Mouse (Mus musculus) macrophage (primary cell): Measurements from ENCODE around the gene Hebp1. TPM values are rescaled to one million over a fixed set of nuclear protein-coding genes. Genes with fewer than 3 reads are reported as not detected.

Source experiments
- H3K27ac ChIP-seq: fragments of 350-480 bp; formaldehyde crosslinking; 2 replicates; pipeline ENCODE4 v1.9.0; 2021
- H3K36me3 ChIP-seq: fragments of 350-480 bp; formaldehyde crosslinking; 2 replicates; pipeline ENCODE4 v1.9.0; 2021; ENCODE audit errors: inconsistent target
- H3K4me3 ChIP-seq: fragments of 350-480 bp; formaldehyde crosslinking; 2 replicates; pipeline ENCODE4 v1.9.0; 2021; ENCODE audit errors: inconsistent target
- H3K79me2 ChIP-seq: fragments of 350-480 bp; formaldehyde crosslinking; 2 replicates; pipeline ENCODE4 v1.9.0; 2021; ENCODE audit errors: inconsistent target
- WGBS: methylation state at CpG from one replicate; pipeline ENCODE4 v1.1.7; 2026; ENCODE audit warnings: inconsistent platforms; ENCODE audit not compliant: missing documents; 5-methylcytosine and 5-hydroxymethylcytosine counted together
- polyA plus RNA-seq: library from polyadenylated mRNA; stranded (reverse); fragments of 250-400 nt; gene quantifications from 3 replicates; pipeline ENCODE4 v1.2.4, GENCODE M21; 2018; ENCODE audit warnings: inconsistent platforms

Gene Hebp1
- polyA plus RNA-seq, 1 experiment from 2014 or later: 97.2 TPM

DNA sequence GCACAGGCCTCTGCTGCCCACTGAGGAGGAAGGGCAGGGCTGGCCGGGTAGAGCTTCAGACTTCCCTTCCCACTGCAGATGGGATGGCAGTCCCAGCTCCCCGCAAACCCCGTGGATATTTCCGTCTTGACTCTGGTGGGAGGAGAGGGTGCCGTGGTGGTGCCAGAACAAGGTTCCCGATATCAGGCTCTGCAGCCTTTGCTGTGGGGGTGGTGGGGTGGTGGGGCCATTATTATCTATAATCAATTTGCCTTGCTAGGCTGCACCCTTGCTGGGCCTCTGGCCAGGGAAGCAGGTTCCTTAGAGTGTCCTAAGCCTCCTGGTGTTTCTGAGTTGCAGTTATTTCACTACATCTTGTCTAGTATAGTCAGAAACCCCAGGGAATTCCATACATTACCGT is 13.3 kb upstream of the Hebp1 start:
- H3K27ac ChIP-seq: no peak overlapping the region
- H3K79me2 ChIP-seq: no peaks in the 10 kb centered on the region
- no peak overlapping the region for H3K4me3 ChIP-seq
- no peaks in the 10 kb centered on the region for H3K36me3 ChIP-seq
- 96% methylated on average over 7 of the region's 7 CpGs for WGBS

DNA sequence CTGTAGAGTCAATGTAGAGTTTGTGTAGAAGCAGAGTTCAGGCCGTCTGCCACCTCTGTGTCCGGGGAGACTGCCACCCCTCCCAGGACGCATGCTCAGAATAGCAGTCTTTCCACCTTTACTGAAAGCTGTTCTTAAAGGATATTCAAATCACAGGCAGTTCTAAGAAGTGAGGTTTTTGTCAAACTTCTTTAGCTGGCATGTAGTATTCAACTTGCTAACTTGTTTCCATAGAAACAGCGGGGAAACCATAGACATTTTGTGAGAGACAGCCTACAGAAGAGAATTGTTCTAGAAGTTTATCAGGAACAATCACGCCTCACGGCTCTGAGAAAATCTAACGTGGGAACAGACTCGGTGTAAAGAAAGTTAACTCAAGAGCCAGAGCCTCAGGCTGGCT is 9.1 kb upstream of the Hebp1 start:
- Histone ChIP-seq H3K79me2 (no peaks in the 10 kb centered on the region), H3K36me3 (no peaks in the 10 kb centered on the region), H3K27ac (no peak overlapping the region), H3K4me3 (no peak overlapping the region)
- 86% methylated on average over 8 of the region's 8 CpGs for WGBS

DNA sequence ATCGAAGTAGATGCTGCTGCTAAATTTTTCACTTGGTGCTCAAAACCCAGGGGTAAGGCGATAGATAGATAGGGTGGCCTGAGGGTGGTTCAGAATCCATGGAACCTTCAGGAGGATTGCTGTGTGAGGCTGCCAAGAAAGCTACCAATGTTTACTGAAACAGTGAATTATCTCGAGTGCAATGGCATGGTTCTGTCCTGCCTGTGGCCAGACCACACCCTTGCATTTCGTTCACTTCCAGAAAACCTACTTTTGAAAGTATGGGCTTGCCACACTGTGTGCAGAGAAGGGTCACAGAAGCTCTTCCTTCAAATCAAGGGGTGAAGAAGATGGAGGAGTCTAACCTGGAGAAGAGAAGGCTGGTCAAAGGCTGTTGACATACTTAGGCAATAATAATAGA is 8.0 kb upstream of the Hebp1 start:
- no peak overlapping the region for H3K27ac ChIP-seq
- H3K79me2 ChIP-seq: no peaks in the 10 kb centered on the region
- H3K36me3 ChIP-seq: no peaks in the 10 kb centered on the region
- H3K4me3 ChIP-seq: no peak overlapping the region
- WGBS: 83% methylated on average over 4 of the region's 4 CpGs

DNA sequence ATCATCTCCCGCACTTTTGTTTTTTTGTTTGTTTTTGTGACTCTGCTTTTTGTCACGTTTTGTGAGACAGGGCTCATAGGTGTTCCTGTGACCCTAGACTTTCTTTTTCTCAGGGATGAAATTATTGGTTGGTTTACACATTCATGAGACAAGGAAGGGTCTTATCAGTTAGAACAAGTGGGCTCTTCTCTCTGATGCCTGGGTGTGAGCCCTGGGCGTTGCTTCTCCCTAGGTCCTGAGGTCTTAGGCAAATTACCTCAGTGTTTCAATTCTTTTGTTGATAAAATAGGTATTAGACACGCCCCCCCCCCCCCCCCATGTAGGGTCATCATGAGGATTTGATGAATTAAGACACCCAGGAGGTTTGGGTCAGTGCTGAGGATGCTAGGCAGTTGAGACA is 7.0 kb upstream of the Hebp1 start:
- Histone ChIP-seq H3K27ac (no peak overlapping the region), H3K79me2 (no peaks in the 10 kb centered on the region), H3K36me3 (no peaks in the 10 kb centered on the region), H3K4me3 (no peak overlapping the region)
- WGBS: 87% methylated on average over 4 of the region's 4 CpGs

DNA sequence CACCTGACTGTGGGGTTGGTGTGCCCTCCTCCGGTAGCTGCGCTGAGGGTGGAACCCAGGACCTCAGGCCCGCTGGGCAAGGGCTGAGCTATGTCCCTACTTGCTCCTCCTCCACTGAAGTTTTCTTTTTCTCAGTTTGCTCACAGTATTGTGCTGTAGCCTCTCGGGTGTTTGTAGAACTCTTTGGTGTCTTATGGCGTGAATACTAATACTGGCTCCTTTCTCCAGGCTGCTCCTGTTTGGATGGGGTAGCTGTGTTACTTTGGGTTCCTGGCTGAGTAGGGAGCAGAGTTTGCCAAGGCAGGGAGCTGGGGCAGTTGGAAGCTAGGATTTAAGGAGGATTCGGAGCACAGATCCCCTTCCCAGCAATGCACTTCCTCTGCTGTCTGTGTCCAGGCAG is 5.9 kb upstream of the Hebp1 start:
- Histone ChIP-seq H3K4me3 (no peak overlapping the region), H3K79me2 (no peaks in the 10 kb centered on the region), H3K36me3 (no peaks in the 10 kb centered on the region), H3K27ac (no peak overlapping the region)
- WGBS: 98% methylated on average over 6 of the region's 6 CpGs

DNA sequence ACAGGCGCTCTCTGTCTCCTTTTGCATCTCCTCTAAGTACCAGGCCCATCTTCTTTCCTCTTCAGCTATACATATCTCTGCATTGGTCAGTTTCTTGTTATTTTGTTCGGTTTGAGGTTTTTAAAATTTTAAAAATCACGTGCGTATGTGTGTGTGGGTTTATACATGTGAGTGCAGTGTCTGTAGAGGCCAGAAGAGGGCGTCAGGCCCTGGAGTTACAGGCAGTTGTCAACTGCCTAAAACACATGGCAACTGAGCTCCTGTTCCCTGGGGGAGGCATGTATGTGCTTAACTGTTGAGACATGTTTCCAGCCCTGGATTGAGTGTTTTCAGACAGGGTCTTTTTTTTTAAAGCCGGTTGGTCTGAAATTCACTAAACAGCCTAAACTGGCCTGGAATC is 4.8 kb upstream of the Hebp1 start:
- H3K4me3 ChIP-seq: no peak overlapping the region
- no peaks in the 10 kb centered on the region for H3K36me3 ChIP-seq
- WGBS: 94% methylated on average over 6 of the region's 6 CpGs
- no peak overlapping the region for H3K27ac ChIP-seq
- no peaks in the 10 kb centered on the region for H3K79me2 ChIP-seq

DNA sequence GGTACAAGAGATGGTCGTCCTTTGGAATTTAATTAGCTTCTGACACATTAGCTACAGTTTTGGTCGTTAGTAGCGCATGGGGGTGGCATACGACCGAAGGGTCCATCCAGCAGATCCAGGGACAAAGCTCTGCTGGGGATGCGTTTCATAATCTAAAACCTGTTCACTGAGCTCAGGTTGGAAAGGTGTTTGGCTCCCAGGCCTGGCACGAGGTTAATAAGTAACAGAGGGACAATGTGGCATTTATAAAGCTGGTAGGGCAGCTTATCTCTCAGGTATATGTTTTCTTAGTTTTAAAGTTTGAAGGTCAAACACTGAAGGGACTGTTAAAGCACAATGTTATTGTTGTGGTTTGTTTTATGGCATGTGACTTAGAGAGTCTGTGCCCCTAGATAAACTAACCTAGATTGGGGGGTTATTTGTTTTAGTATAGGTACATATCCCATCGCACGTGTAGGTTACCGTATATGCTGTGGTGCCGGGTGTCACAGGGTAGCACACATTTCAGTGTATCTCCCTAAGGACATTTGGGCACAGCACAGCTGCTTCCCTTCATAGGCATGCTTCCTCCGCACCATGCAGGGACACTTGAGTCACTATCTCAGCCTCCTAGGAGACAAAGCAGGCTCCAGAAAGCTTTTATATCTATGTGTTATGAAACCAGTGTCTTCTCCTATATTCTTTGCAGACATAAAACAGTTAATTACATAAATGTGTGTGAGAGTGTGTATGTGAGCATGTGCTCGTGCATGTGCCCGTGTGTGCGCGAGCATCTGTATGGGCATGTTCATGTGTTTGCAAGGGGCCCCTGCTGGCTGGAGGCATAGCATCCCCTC is 2.5 kb upstream of the Hebp1 start:
- Histone ChIP-seq H3K27ac (no peak overlapping the region), H3K4me3 (no peak overlapping the region)
- WGBS: 94% methylated on average over 16 of the region's 16 CpGs

DNA sequence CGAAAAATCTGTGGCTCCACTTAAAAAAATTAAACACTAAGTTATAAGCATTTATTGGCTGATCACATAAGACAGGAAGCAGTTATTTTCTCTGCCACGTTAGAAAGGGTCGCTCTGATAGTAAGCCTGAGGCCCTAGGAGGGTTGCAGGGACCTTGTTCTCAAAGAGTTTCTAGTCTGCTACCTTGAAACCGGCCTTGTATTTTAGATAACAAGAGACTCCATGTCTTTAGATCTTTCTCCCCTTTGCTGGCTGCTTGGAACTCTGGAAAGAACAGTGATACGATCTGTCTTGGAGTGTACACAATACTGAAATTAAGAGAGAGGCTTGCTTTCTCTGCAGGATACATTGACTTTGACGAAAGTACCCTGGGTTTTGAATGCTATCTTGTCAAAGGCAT is 904 bp upstream of the Hebp1 start:
- peak overlapping the region; percentile 51 for H3K4me3 ChIP-seq
- 46% methylated on average over 6 of the region's 6 CpGs for WGBS
- no peaks in the 10 kb centered on the region for H3K36me3 ChIP-seq
- no peaks in the 10 kb centered on the region for H3K79me2 ChIP-seq
- H3K27ac ChIP-seq: no peak overlapping the region

More for the DNA sequence above, 2.5 kb upstream of the Hebp1 start:
- H3K36me3 ChIP-seq: no peaks in the 10 kb centered on the region
- H3K79me2 ChIP-seq: no peaks in the 10 kb centered on the region

DNA sequence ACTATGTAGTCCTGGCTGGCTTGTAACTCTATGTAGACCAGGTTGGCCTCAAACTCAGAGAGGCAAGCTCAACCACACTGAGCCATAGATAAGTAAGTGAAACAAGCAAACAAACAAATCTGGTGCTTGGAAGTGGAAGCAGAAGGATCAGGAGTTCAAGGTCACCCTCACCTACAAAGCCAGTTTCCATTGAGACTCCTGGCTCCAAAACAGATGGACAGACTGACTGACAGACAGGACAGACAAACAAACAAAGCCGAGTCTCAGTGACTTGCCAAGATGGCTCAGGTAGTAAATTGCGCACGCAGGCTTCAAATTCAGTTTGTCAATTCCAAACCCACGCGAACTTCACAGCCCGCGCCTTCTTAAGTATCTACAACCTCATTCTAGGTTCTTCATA is 376 bp downstream of the Hebp1 start:
- Histone ChIP-seq H3K27ac (no peak overlapping the region), H3K79me2 (no peaks in the 10 kb centered on the region), H3K4me3 (peak overlapping the region; percentile 51; the same call in 1 of the 2 replicates), H3K36me3 (no peaks in the 10 kb centered on the region)
- 38% methylated on average over 3 of the region's 7 CpGs for WGBS

DNA sequence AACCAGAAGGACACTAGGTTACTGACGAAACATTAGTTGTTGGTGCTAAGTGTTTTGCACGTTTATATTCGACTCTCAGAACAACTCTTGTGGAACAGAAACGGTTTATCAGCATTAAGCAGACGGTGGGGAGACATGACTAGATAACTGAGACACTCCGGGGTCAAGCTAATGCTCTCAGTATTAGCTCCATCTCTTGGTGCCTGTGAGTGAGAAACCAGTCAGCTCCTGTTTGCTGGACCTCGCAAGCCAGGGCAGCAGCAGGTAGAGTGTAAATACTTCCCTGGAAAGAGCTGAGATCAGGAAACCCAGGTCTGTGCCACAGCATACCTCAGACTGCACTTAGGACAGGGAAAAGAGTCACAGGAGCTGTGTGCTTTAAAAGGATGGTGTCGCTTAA is 1.1 kb downstream of the Hebp1 start:
- Histone ChIP-seq H3K4me3 (no peak overlapping the region), H3K36me3 (no peaks in the 10 kb centered on the region), H3K79me2 (no peaks in the 10 kb centered on the region), H3K27ac (no peak overlapping the region)
- WGBS: 86% methylated on average over 8 of the region's 8 CpGs

DNA sequence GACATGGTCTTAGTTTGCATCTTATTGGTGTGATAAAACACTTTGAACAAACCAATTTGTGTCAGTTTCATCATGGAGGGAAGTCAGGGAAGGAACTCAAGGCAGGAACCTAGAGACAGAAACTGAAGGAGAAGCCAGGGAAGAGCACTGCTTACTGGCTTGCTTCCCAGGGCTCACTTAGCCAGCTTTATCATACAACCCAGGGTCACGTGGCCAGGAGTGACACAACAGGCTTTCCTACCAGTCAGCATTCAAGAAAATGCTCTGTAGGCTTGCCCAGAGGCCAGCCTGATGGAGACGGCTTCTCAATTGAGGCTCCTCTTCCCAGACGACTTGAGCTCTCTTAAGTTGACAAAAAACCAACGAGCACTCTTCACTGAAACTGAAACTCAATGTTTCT is 2.9 kb downstream of the Hebp1 start:
- Histone ChIP-seq H3K27ac (no peak overlapping the region), H3K4me3 (no peak overlapping the region), H3K36me3 (no peaks in the 10 kb centered on the region), H3K79me2 (no peaks in the 10 kb centered on the region)
- 83% methylated on average over 4 of the region's 4 CpGs for WGBS

DNA sequence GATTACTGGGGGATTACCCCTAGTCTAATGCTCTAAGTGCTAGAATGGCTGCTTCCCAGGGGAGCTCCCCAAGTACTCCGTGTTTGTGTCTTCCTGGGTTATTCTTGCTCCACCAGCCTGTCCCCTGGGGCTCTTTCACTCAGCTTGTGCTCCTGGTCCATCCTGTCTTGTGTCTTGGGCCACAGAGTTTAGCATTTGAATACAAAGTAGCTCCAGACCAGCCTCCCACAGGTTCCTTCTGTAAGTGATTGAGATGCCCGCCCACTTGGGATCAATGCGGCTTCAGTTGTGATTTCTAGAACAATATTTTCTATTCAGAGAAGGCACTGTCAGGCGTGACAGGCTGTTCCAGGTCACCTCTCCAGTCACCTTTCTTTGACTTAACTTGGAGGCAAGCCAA is 4.1 kb downstream of the Hebp1 start:
- Histone ChIP-seq H3K36me3 (no peaks in the 10 kb centered on the region), H3K4me3 (no peak overlapping the region), H3K27ac (no peak overlapping the region), H3K79me2 (no peaks in the 10 kb centered on the region)
- 98% methylated on average over 4 of the region's 4 CpGs for WGBS

DNA sequence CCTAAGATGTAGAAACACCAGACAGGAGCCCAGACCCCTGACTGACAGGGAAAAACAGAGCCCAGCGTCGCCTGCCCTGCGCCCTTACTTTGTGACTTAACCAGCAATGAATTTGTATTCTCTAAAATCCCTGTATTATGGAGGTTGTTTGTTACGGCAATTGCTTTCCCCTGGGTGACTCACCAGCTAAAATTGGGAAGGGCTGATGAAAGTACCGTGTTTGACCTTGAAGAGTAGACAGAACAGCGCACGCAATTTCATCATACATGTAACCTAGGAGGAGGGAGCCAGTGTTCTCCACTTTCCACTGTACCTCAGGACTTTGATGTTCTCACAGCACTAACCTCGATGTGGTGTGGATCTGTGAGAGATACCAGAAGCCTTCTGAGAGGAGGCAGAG is 4.8 kb downstream of the Hebp1 start:
- H3K36me3 ChIP-seq: no peaks in the 10 kb centered on the region
- H3K4me3 ChIP-seq: no peak overlapping the region
- H3K27ac ChIP-seq: no peak overlapping the region
- H3K79me2 ChIP-seq: no peaks in the 10 kb centered on the region
- WGBS: 88% methylated on average over 5 of the region's 8 CpGs

DNA sequence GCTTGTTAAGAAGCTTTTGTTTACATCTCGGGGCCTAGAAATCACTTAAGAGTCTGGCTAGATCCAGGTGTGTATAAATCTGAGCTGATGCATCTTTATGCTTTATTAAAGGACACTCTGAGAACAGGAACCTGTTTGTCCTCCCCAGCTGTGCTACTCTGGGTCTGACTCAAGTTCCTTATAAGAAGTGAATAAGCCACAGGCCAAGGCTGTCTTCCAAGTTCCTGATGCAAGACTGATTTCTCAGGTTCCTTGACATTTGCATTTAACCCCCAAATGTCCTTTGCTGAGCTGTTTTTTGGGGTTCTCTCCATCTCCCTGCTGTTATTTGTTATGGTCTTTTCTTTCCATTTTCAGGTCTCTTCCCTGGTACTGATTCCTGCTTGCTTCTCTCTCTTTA is 5.9 kb downstream of the Hebp1 start:
- WGBS: 81% methylated on average over 1 of the region's 1 CpGs
- Histone ChIP-seq H3K4me3 (no peak overlapping the region), H3K36me3 (no peaks in the 10 kb centered on the region), H3K79me2 (no peaks in the 10 kb centered on the region), H3K27ac (no peak overlapping the region)

DNA sequence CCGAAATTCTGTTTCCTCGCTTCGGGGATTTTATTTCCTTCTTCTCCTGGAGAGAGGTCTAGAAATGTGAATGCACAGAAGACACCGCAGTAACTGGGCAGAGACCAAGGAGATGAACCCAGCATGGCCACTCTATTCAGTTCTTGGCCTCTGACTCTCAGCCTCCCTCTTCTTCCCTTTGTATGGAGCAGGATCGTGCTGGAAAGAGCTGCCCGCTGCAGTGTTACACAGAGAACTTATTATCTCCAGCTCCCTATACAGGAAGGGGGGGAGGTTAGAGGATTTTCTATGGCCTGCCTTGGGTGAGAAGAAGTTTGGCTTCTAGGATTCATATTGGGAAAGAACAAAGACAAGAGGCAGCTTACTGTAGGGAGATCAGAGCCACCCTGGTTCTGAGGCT is 7.7 kb downstream of the Hebp1 start:
- WGBS: 87% methylated on average over 6 of the region's 6 CpGs
- Histone ChIP-seq H3K27ac (no peak overlapping the region), H3K79me2 (no peaks in the 10 kb centered on the region), H3K4me3 (no peak overlapping the region), H3K36me3 (no peaks in the 10 kb centered on the region)

DNA sequence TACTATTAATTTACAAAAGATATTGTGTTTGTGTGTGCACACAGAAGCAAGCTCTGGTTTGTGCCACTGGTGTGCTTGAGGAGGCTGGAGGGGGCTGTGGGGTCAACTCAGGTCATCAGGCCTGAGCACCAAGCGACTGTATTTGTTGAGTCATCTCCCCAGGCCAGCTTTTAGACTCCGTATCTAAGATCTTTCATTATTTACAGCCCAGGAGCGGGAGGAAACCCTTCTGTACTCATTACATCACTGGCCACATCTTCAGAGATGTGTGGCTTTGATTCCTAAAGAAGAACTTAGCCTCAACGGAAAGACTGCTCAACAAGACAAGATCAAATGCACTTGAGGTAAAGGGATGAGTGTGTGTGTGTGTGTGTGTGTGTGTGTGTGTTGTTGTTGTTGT is 9.2 kb downstream of the Hebp1 start:
- Histone ChIP-seq H3K4me3 (no peak overlapping the region), H3K27ac (peak overlapping the region; percentile 17), H3K79me2 (no peaks in the 10 kb centered on the region), H3K36me3 (no peaks in the 10 kb centered on the region)
- WGBS: 16% methylated on average over 4 of the region's 4 CpGs
